Mouse (Mus musculus): ENCODE measurements around the gene Cask. TPM values are rescaled to one million over a fixed set of nuclear protein-coding genes. Genes with fewer than 3 reads are reported as not detected.

The Cask gene
- polyA plus RNA-seq (2014; fragmentation: Nextera tagmentation; extraction: Ambion mirVana): 14.3 and 16.0 TPM in 2 replicates

DNA sequence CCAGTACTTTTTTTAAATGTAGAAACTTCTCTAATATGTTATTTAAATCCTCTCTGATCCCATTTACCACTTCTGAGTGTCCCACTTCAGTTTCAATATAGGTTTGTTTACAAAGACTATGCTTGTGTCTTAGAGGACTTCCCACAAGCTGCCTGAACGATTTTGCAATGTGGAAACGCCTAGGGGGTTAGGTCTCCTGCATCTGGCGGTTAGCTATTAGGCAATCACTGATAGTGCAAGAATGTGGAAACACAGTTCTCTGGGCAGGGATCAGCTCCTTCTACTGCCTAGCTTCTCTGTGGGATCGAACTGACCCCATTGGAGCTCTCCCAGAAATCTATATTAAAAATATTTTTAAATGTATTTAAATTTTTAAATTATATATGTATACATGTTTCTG is at the start of gene Cask:
Cask (minus strand) TSS at position 83 of the 400 bp plus-strand sequence.
- H3K9ac ChIP-seq (ENCODE audit: low read length): no peak within 1 kb of the TSS
- H3K4me2 ChIP-seq (ENCODE audit: low read length): no peak within 1 kb of the TSS

DNA sequence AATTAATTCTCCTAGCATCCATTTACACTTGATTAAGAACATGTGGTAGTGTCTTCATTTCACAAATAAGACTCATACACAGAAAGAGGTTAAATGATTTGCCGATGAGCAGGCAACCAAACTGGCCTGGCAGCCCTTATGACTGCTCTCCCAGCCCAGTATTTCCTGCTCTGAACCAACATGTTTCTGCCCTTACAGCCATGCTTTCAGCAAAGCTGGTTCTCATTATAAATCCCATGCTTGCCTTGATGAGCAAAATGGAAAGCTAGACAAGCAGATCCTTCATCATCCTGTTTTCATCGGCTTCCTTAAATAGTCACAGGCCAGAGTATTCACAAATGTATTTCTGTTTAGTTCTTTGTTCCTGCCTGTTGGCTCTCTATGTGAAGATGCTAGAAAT is 38.8 kb upstream of the Cask start:
- ATAC-seq (replicated peaks; ENCODE audit: low FRiP score, low TSS enrichment, low read depth) (no peak), DNase-seq (ENCODE audit: low spot score) (no peak)
- no peaks in the 10 kb centered on the region for H3K9me3 ChIP-seq (ENCODE audit: control insufficient read depth, low read length)
- no peaks in the 10 kb centered on the region for H3K27me3 ChIP-seq (replicated peaks; ENCODE audit: control insufficient read depth, insufficient read depth, low read length)
- no peaks in the 10 kb centered on the region for H3K4me1 ChIP-seq (replicated peaks; ENCODE audit: control insufficient read depth, insufficient read depth, low read length)
- no peak overlapping the region for H3K27ac ChIP-seq (ENCODE audit: low read depth)
- WGBS: 76% methylated on average over 2 of the region's 2 CpGs
- no peak overlapping the region for H3K4me3 ChIP-seq (ENCODE audit: low read depth, low read length)
- H3K36me3 ChIP-seq (ENCODE audit: control insufficient read depth, insufficient read depth, low read length): no peaks in the 10 kb centered on the region
- no peak overlapping the region for H3K4me2 ChIP-seq (ENCODE audit: low read length)
- H3K9ac ChIP-seq (ENCODE audit: low read length): no peak overlapping the region

More for the DNA sequence above, at the start of gene Cask:
- WGBS: 24% methylated on average over 4 of the region's 4 CpGs
- H3K4me3 ChIP-seq (ENCODE audit: low read depth, low read length): no peak within 1 kb of the TSS
- DNase-seq (ENCODE audit: low spot score) (no peak), ATAC-seq (replicated peaks; ENCODE audit: low FRiP score, low TSS enrichment, low read depth) (no peak)
- no peaks in the 10 kb centered on the region for H3K36me3 ChIP-seq (ENCODE audit: control insufficient read depth, insufficient read depth, low read length)
- H3K27me3 ChIP-seq (replicated peaks; ENCODE audit: control insufficient read depth, insufficient read depth, low read length): no peaks in the 10 kb centered on the region
- no peaks in the 10 kb centered on the region for H3K4me1 ChIP-seq (replicated peaks; ENCODE audit: control insufficient read depth, insufficient read depth, low read length)
- no peaks in the 10 kb centered on the region for H3K9me3 ChIP-seq (ENCODE audit: control insufficient read depth, low read length)
- no peak within 1 kb of the TSS for H3K27ac ChIP-seq (ENCODE audit: low read depth)

DNA sequence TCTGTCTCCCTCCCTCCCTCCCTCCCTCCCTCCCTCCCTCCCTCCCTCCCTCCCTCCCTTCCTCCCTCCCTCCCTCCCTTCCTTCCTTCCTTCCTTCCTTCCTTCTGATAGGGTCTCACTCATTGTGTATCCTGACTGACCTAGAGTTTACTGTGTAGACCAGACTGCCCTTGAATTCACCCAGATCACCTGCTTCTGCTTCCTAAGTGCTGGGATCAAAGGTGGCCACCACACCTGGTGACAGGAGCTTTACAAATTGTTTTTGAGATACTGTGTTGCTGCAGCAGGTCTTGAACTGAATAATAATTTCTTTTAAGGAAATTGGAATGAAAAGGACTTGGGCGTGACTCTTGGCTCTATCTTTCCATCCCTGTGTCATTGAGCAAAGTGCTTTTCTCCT is 33.2 kb upstream of the Cask start:
- Histone ChIP-seq H3K9me3 (ENCODE audit: control insufficient read depth, low read length) (no peaks in the 10 kb centered on the region), H3K4me3 (ENCODE audit: low read depth, low read length) (no peak overlapping the region), H3K27ac (ENCODE audit: low read depth) (no peak overlapping the region), H3K4me1 (replicated peaks; ENCODE audit: control insufficient read depth, insufficient read depth, low read length) (no peaks in the 10 kb centered on the region), H3K36me3 (ENCODE audit: control insufficient read depth, insufficient read depth, low read length) (no peaks in the 10 kb centered on the region), H3K9ac (ENCODE audit: low read length) (no peak overlapping the region), H3K27me3 (replicated peaks; ENCODE audit: control insufficient read depth, insufficient read depth, low read length) (no peaks in the 10 kb centered on the region), H3K4me2 (ENCODE audit: low read length) (no peak overlapping the region)
- WGBS: 65% methylated on average over 1 of the region's 1 CpGs
- no peak for ATAC-seq (replicated peaks; ENCODE audit: low FRiP score, low TSS enrichment, low read depth)
- no peak for DNase-seq (ENCODE audit: low spot score)

DNA sequence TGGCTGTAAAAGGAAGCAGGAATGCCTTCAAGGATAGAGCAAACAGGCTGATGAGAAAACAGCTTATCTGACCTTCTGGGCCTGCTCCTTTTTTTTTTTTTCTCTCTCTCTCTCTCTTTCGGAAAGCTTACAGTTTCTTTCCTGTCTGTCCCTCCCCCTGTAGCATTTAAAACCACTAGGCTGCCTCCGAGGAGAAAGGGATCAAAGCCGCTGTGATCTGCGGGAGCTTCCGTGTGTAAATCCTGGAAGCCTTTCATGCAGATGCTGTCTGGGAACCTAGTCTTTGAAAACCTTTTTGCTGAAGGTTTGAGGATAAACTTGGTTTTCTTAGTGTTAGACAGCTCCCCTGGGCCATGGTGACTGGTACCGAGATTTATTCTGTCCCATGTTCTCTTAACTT is 30.8 kb upstream of the Cask start:
- 9% methylated on average over 6 of the region's 6 CpGs for WGBS
- Histone ChIP-seq H3K9me3 (ENCODE audit: control insufficient read depth, low read length) (no peaks in the 10 kb centered on the region), H3K4me1 (replicated peaks; ENCODE audit: control insufficient read depth, insufficient read depth, low read length) (no peaks in the 10 kb centered on the region), H3K4me2 (ENCODE audit: low read length) (no peak overlapping the region), H3K36me3 (ENCODE audit: control insufficient read depth, insufficient read depth, low read length) (no peaks in the 10 kb centered on the region), H3K27me3 (replicated peaks; ENCODE audit: control insufficient read depth, insufficient read depth, low read length) (no peaks in the 10 kb centered on the region), H3K27ac (ENCODE audit: low read depth) (no peak overlapping the region), H3K4me3 (ENCODE audit: low read depth, low read length) (no peak overlapping the region), H3K9ac (ENCODE audit: low read length) (no peak overlapping the region)
- no peak for DNase-seq (ENCODE audit: low spot score)
- no peak for ATAC-seq (replicated peaks; ENCODE audit: low FRiP score, low TSS enrichment, low read depth)

DNA sequence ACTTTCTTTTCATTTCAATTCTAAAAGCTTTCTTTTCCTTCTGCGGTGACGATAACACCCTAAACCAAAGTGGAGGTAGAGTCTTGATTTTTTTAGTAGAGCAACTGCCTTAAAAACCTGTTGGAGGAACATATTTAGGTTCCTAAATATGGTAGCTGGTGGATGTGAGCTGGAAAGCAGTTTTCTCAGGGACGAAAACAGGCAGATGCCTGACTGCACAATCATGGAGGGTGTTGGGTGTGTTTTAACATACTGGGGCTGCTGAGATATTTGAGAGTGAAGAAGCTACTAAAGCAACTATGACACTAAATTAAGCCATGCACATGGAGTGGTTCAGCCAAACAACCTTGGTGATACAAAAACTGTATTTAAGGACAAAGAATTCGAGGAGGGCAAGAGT is 9.0 kb upstream of the Cask start:
- WGBS: 86% methylated on average over 4 of the region's 4 CpGs

DNA sequence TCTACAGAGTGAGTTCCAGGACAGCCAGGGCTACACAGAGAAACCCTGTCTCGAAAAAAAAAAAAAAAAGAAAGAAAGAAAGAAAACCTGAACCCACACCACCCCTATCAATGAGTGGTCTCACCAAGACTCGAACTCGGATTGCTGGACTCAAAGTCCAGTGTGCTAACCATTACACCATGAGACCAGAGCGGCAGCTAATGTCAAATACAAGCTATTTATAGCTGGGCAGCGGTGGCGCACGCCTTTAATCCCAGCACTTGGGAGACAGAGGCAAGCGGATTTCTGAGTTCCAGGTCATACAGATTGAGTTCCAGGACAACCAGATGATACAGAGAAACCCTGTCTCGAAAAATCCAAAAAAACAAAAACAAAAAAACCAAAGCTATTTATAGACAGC is 7.9 kb upstream of the Cask start:
- no peak overlapping the region for H3K4me2 ChIP-seq (ENCODE audit: low read length)
- DNase-seq (ENCODE audit: low spot score) (no peak), ATAC-seq (replicated peaks; ENCODE audit: low FRiP score, low TSS enrichment, low read depth) (no peak)
- H3K36me3 ChIP-seq (ENCODE audit: control insufficient read depth, insufficient read depth, low read length): no peaks in the 10 kb centered on the region
- H3K4me3 ChIP-seq (ENCODE audit: low read depth, low read length): no peak overlapping the region
- no peaks in the 10 kb centered on the region for H3K9me3 ChIP-seq (ENCODE audit: control insufficient read depth, low read length)
- H3K4me1 ChIP-seq (replicated peaks; ENCODE audit: control insufficient read depth, insufficient read depth, low read length): no peaks in the 10 kb centered on the region
- H3K27me3 ChIP-seq (replicated peaks; ENCODE audit: control insufficient read depth, insufficient read depth, low read length): no peaks in the 10 kb centered on the region
- 76% methylated on average over 9 of the region's 9 CpGs for WGBS
- H3K9ac ChIP-seq (ENCODE audit: low read length): no peak overlapping the region
- H3K27ac ChIP-seq (ENCODE audit: low read depth): no peak overlapping the region

More for the DNA sequence above, 9.0 kb upstream of the Cask start:
- Histone ChIP-seq H3K27ac (ENCODE audit: low read depth) (no peak overlapping the region), H3K4me1 (replicated peaks; ENCODE audit: control insufficient read depth, insufficient read depth, low read length) (no peaks in the 10 kb centered on the region), H3K9ac (ENCODE audit: low read length) (no peak overlapping the region), H3K36me3 (ENCODE audit: control insufficient read depth, insufficient read depth, low read length) (no peaks in the 10 kb centered on the region), H3K4me3 (ENCODE audit: low read depth, low read length) (no peak overlapping the region), H3K4me2 (ENCODE audit: low read length) (no peak overlapping the region), H3K27me3 (replicated peaks; ENCODE audit: control insufficient read depth, insufficient read depth, low read length) (no peaks in the 10 kb centered on the region), H3K9me3 (ENCODE audit: control insufficient read depth, low read length) (no peaks in the 10 kb centered on the region)
- no peak for ATAC-seq (replicated peaks; ENCODE audit: low FRiP score, low TSS enrichment, low read depth)
- DNase-seq (ENCODE audit: low spot score): no peak

DNA sequence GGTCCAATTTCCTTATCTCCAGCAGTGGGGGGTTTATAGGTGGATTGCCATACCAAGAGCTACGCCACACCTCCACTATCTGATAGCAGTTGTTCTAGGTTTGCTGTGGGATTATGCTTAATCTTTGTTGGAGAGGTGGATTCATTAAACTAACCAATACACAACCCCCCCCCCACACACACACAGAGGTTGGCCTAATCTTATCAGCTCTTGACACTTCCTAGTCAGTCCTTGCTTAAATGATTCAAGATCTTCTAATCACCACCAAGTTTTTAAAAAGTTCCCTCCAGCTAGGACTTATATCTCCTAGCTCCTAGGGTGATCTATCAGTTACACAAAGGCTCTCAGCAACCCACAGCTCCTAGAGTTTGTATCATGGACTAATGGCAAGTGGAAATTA is 2.7 kb downstream of the Cask start:
- no peaks in the 10 kb centered on the region for H3K27me3 ChIP-seq (replicated peaks; ENCODE audit: control insufficient read depth, insufficient read depth, low read length)
- no peaks in the 10 kb centered on the region for H3K4me1 ChIP-seq (replicated peaks; ENCODE audit: control insufficient read depth, insufficient read depth, low read length)
- H3K27ac ChIP-seq (ENCODE audit: low read depth): no peak overlapping the region
- H3K4me2 ChIP-seq (ENCODE audit: low read length): no peak overlapping the region
- H3K4me3 ChIP-seq (ENCODE audit: low read depth, low read length): no peak overlapping the region
- H3K9ac ChIP-seq (ENCODE audit: low read length): no peak overlapping the region
- DNase-seq (ENCODE audit: low spot score) (no peak), ATAC-seq (replicated peaks; ENCODE audit: low FRiP score, low TSS enrichment, low read depth) (no peak)
- no peaks in the 10 kb centered on the region for H3K9me3 ChIP-seq (ENCODE audit: control insufficient read depth, low read length)
- no peaks in the 10 kb centered on the region for H3K36me3 ChIP-seq (ENCODE audit: control insufficient read depth, insufficient read depth, low read length)
- 71% methylated on average over 1 of the region's 1 CpGs for WGBS

DNA sequence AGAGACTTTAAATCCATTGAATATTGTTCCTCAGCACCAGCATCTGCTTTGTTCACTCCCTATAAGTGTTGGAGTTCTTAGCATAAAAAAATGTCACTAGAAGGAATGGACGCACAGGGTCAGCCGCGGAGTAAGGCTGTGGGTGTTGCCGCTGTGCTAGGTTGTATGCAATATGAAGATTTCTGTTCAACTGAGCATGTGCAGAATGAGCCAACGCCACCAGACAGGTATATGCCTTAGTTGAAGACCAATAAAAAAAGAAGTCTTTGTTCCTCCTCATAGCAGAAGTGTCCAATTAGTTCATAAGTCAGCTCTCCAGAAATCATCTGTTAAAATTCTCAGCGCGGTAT is 3.7 kb downstream of the Cask start:
- Histone ChIP-seq H3K4me3 (ENCODE audit: low read depth, low read length) (peak overlapping the region; percentile 53), H3K27me3 (replicated peaks; ENCODE audit: control insufficient read depth, insufficient read depth, low read length) (no peaks in the 10 kb centered on the region), H3K4me2 (ENCODE audit: low read length) (peak overlapping the region; percentile 49), H3K36me3 (ENCODE audit: control insufficient read depth, insufficient read depth, low read length) (no peaks in the 10 kb centered on the region), H3K27ac (ENCODE audit: low read depth) (no peak overlapping the region; the same call in 1 of the 2 replicates), H3K4me1 (replicated peaks; ENCODE audit: control insufficient read depth, insufficient read depth, low read length) (no peaks in the 10 kb centered on the region), H3K9me3 (ENCODE audit: control insufficient read depth, low read length) (no peaks in the 10 kb centered on the region), H3K9ac (ENCODE audit: low read length) (peak overlapping the region; percentile 27; the same call in 1 of the 2 replicates)
- ATAC-seq (replicated peaks; ENCODE audit: low FRiP score, low TSS enrichment, low read depth): no peak
- peak; percentile 53 for DNase-seq (ENCODE audit: low spot score)
- 30% methylated on average over 7 of the region's 7 CpGs for WGBS

DNA sequence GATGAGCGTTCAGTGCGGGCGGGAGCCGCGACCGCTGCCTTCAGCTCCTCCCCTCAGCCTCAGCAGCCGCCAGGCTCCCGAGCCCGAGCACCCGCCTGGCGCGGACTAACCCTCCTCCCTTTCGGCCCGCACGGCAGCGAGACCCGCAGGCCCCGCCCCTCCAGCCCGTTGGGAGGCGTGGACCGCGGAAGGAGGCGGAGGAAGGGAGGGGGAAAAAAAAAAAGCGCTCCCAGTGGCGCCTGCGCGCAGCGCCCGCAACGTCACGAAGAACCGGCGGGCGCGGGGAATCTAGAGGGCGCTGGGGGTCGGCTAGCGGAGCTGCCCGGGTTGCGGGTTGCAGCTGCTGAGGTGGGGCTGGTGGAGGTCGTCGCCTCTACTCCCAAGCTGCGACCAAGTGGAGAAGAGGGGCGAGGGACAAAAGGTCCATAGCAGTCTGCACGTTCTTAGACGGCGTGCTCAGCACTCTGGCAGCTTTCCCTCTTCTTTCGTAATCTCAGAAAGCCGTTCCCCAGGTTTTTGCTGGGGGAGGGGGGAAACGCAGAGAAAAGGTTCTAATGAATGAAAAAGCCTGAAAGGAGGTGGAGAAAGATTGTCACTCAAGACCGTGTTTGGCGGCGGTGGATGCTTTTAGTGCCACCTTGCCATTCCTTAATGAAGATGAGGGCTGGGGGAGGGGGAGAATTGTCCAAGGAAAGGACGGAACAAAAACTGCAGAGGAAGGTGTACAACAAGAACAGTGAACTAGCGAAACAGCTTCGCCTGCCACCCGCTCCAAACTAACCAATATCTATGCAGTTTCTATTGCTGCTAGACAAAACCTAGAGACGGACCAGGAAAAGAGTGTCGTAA is 4.3 kb downstream of the Cask start:
- H3K4me1 ChIP-seq (replicated peaks; ENCODE audit: control insufficient read depth, insufficient read depth, low read length): no peaks in the 10 kb centered on the region
- H3K36me3 ChIP-seq (ENCODE audit: control insufficient read depth, insufficient read depth, low read length): no peaks in the 10 kb centered on the region
- H3K27me3 ChIP-seq (replicated peaks; ENCODE audit: control insufficient read depth, insufficient read depth, low read length): no peaks in the 10 kb centered on the region
- H3K27ac ChIP-seq (ENCODE audit: low read depth): peak overlapping the region; percentile 75; the same call in 1 of the 2 replicates
- peak; percentile 93 for ATAC-seq (replicated peaks; ENCODE audit: low FRiP score, low TSS enrichment, low read depth)
- peak overlapping the region; percentile 53 for H3K4me3 ChIP-seq (ENCODE audit: low read depth, low read length)
- H3K9ac ChIP-seq (ENCODE audit: low read length): peak overlapping the region; percentile 42; the same call in 1 of the 2 replicates
- H3K9me3 ChIP-seq (ENCODE audit: control insufficient read depth, low read length): no peaks in the 10 kb centered on the region
- H3K4me2 ChIP-seq (ENCODE audit: low read length): peak overlapping the region; percentile 49
- peak; percentile 86 for DNase-seq (ENCODE audit: low spot score)
- 12% methylated on average over 32 of the region's 59 CpGs for WGBS

Data from intestine, embryonic 14.5 days (tissue).